ENCODE assay signal across 33 mouse cellular contexts in the genomic region with DNA sequence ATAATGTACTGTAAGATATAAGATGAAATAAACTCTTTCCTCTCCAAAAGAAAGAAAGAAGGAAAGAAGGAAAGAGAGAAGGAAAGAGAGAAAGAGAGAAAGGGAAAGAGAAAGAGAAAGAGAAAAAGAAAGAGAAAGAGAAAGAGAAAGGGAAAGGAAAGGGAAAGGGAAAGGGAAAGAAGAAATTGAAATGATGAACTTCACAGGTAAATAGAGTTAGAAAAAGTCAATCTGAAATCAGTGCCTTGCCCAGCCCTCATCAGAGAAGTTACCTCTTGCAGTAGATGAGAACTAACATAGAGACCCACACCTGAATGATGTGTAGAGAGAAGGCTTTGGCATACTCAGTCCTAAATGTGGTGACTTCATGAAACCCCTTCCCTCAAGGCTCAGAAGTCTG. TPM values are rescaled to one million over a fixed set of nuclear protein-coding genes. Genes with fewer than 3 reads are reported as not detected.
"Had no signal": no experiment of that assay in that cellular context is flagged by ENCODE, and none has a peak within 500 bp of the region (broad histone marks: within the 10 kb centered on the region; RNA-seq: fewer than 3 reads in every experiment).

No protein-coding gene starts in this region.

- ATAC-seq: hindbrain, embryonic 16.5 days; intestine, embryonic 15.5 days; intestine, postnatal 0 days had no signal

- H3K27me3 ChIP-seq: heart, embryonic 12.5 days; hindbrain, embryonic 12.5 days; intestine, embryonic 15.5 days; kidney, embryonic 15.5 days; limb, embryonic 12.5 days; liver, embryonic 13.5 days; liver, embryonic 15.5 days had no signal

- H3K9me3 ChIP-seq: heart, embryonic 12.5 days; hindbrain, embryonic 10.5 days; hindbrain, embryonic 12.5 days; intestine, embryonic 15.5 days; kidney, embryonic 15.5 days; limb, embryonic 12.5 days; liver, embryonic 13.5 days; liver, embryonic 15.5 days had no signal

- H3K4me1 ChIP-seq: heart, embryonic 12.5 days; hindbrain, embryonic 10.5 days; hindbrain, embryonic 12.5 days; intestine, embryonic 15.5 days; kidney, embryonic 15.5 days; liver, embryonic 13.5 days; liver, embryonic 15.5 days had no signal

- H3K27ac ChIP-seq: heart, adult 2 months; hindbrain, embryonic 10.5 days; hindbrain, embryonic 12.5 days; hindbrain, embryonic 14.5 days; intestine, embryonic 15.5 days; kidney, embryonic 15.5 days; kidney, postnatal 0 days; limb, embryonic 12.5 days; liver, embryonic 13.5 days; liver, embryonic 15.5 days had no signal

- H3K36me3 ChIP-seq: heart, embryonic 12.5 days; hindbrain, embryonic 12.5 days; intestine, embryonic 15.5 days; kidney, embryonic 15.5 days; liver, embryonic 13.5 days; liver, embryonic 15.5 days had no signal

- DNase-seq: gastrocnemius, postnatal 14 days; gastrocnemius, postnatal 36 days; heart, adult 11 months; heart, adult 2 months; heart, postnatal 10 days; heart, postnatal 4 days; kidney, adult 18-20 months; kidney, adult 9 months; kidney, postnatal 14 days; kidney, postnatal 36 days; layer of hippocampus, adult 9-11 months; layer of hippocampus, postnatal 36 days; left cerebral cortex, postnatal 4 days; liver; liver, embryonic 13.5 days had no signal

- H3K4me3 ChIP-seq: heart, adult 2 months; heart, embryonic 12.5 days; hindbrain, embryonic 10.5 days; hindbrain, embryonic 12.5 days; intestine, embryonic 15.5 days; kidney, embryonic 15.5 days; limb, embryonic 12.5 days; liver, embryonic 13.5 days; liver, embryonic 15.5 days had no signal

RNA-seq across cellular contexts. Expression of a gene that starts 44.9 kb away (rescaled TPM):
- total RNA-seq: gastrocnemius, adult 18-20 months; gastrocnemius, adult 8-10 months; gastrocnemius, postnatal 14 days; gastrocnemius, postnatal 36 days; heart, adult 2 months; heart, postnatal 10 days; heart, postnatal 25 days; heart, postnatal 4 days; left cerebral cortex, postnatal 25 days; left cerebral cortex, postnatal 4 days had no signal
- polyA plus RNA-seq: heart, embryonic 12.5 days; heart, embryonic 14.5 days; hindbrain, embryonic 14.5 days; hindbrain, embryonic 16.5 days; large intestine, adult 2 months; liver, embryonic 11.5 days; liver, embryonic 13.5 days; liver, embryonic 15.5 days had no signal
